Mouse (Mus musculus): ENCODE results near the gene Bag5.

DNA sequence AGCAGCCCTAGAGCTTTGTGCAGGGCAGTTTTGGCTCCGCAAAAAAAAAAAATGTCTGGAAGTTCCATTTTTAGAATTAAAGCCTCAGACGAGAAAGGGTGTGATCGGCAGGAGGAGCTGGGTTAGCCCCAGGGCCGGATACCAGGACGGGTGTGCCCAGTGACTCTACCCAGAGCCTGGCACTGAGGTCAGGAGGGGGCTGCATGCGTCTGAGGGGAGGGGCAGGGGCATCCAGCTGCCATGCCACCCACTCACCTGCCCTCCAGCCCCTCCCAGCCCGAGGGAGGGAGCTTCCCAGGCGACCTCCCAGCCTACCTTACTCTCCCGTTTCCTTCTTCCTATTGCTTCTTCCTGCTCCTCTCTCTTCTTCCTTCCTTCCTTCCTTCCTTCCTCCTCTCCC lies 40.3 kb upstream of the Bag5 start:
- TF ChIP-seq CTCF (IDR thresholded peaks at IDR 0.05; ENCODE audit: insufficient read depth, low read depth, low read length) = no peak
- no peak for TF ChIP-seq POLR2A (IDR thresholded peaks at IDR 0.05; ENCODE audit: insufficient read depth, low read depth, low read length)
